Mouse (Mus musculus) olfactory bulb, adult 2 months (tissue): ENCODE measurements at regions not wholly inside any gene's neighbourhood (a gene's known extent, or its start where the extent isn't known, plus 50 kb on each side); places are given as distances from the start of the nearest gene placed in this dataset.

Experiments
- H3K27ac ChIP-seq: fragments of 200-500 bp; 2 replicates; pipeline ENCODE4 v1.5.1; 2012; ENCODE audit warnings: low read depth, low read length; ENCODE audit not compliant: insufficient read depth
- H3K4me1 ChIP-seq: fragments of 200-500 bp; 2 replicates; pipeline ENCODE4 v1.6.1; 2012; ENCODE audit warnings: low read length; ENCODE audit not compliant: control insufficient read depth, insufficient read depth
- H3K4me3 ChIP-seq: fragments of 200-500 bp; 2 replicates; pipeline ENCODE4 v1.5.1; 2012; ENCODE audit warnings: mild to moderate bottlenecking, low read depth, low read length, moderate library complexity; ENCODE audit not compliant: insufficient read depth
- CTCF ChIP-seq: fragments of 200-500 bp; IDR thresholded peaks from 2 replicates; pipeline ENCODE4 v1.5.1; 2012; ENCODE audit warnings: low read depth, mild to moderate bottlenecking, low read length, moderate library complexity; ENCODE audit not compliant: insufficient read depth
- POLR2A ChIP-seq: fragments of 200-500 bp; IDR thresholded peaks from 2 replicates; pipeline ENCODE4 v1.6.1; 2012; ENCODE audit warnings: mild to moderate bottlenecking, low read depth, low read length, moderate library complexity; ENCODE audit not compliant: insufficient read depth
- WGBS: fragments of 180-500 bp; shearing (Covaris S2); methylation state at CpG from one replicate; pipeline ENCODE4 v1.1.7; 2018; 5-methylcytosine and 5-hydroxymethylcytosine counted together

- no peak overlapping the region for H3K4me3 ChIP-seq
- WGBS: 93% methylated on average over 3 of the region's 3 CpGs
- H3K27ac ChIP-seq: no peak overlapping the region
- H3K4me1 ChIP-seq: no peaks in the 10 kb centered on the region
- TF ChIP-seq POLR2A (no peak), CTCF (no peak)
Measured at GRCm38 (mm10) chr12:54447354-54447753, 209.0 kb downstream of the Sptssa start.

- 96% methylated on average over 7 of the region's 7 CpGs for WGBS
- TF ChIP-seq CTCF: no peak
- Histone ChIP-seq H3K4me1 (0 out of 2 replicates have a peak, but pooled peaks cover 2% of the 10 kb centered on the region), H3K4me3 (no peak overlapping the region), H3K27ac (no peak overlapping the region)
Measured at GRCm38 (mm10) chr12:54446356-54446755, 210.0 kb downstream of the Sptssa start.

DNA sequence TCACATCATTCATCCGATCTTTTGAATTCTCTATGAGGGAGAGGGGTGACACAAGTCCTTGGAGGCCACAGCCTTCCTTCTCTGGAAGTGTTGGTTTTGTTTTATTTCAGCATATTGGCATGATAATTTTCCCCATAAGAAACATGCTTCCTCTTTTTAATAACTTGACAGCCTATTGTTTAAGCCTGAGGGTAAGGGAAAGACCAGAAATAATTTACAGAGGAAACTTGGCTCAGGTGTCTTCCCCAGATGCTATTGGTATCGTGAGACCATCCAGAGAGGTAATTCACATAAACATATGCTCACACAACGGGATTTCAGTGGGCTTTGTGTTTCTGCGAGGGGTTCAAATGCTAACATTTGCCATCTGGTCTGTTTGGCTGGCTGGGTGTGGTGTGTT is 212.0 kb downstream of the Sptssa start:
- TF ChIP-seq POLR2A (no peak), CTCF (no peak)
- WGBS: 81% methylated on average over 4 of the region's 4 CpGs
- H3K4me3 ChIP-seq: no peak overlapping the region
- H3K27ac ChIP-seq: no peak overlapping the region
- H3K4me1 ChIP-seq: 0 out of 2 replicates have a peak, but pooled peaks cover 2% of the 10 kb centered on the region

DNA sequence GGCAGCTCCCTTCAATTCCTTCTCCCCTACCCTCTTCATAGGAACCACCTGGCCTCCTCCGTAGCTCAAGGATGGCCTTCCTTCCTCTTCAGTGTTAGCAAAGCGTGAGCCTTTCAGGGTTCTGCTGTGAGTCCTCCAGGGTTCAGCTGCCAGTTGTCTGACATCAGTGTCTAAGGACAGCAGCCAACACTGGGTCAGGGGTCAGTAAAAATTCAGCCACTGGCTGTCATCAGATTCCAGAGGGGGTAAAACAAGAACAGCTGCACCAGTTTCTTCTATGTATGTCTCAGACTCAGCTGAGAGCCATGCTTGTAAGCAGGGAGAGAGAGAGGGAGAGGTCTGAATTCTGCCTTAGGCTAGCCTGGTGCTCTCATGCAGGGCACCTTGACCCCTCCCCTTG is 213.1 kb downstream of the Sptssa start:
- H3K4me3 ChIP-seq: no peak overlapping the region
- H3K4me1 ChIP-seq: 0 out of 2 replicates have a peak, but pooled peaks cover 2% of the 10 kb centered on the region
- 93% methylated on average over 2 of the region's 2 CpGs for WGBS
- TF ChIP-seq POLR2A (no peak), CTCF (no peak)
- H3K27ac ChIP-seq: no peak overlapping the region

DNA sequence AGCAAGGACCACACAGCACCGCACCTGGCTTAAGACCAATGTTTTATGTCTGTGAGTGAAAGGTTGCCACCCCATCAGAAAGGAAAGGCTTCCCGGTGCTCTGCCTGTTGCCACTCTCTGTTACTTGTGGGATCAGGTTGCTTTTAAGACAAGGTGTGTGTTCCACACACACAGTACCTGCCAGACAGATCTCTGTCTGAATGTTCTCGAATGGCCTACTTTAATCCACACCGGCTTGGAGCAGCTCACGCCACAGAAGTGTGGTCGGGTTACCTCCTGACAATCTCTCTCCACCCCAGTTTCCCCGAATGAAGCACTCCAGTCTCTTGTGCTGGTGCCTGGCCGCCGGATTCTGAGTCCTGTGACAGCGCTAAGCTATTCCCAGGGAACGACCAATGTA is 214.0 kb downstream of the Sptssa start:
- no peak for TF ChIP-seq POLR2A
- TF ChIP-seq CTCF: no peak
- Histone ChIP-seq H3K27ac (no peak overlapping the region), H3K4me1 (0 out of 2 replicates have a peak, but pooled peaks cover 2% of the 10 kb centered on the region), H3K4me3 (no peak overlapping the region)
- 70% methylated on average over 11 of the region's 11 CpGs for WGBS

GRCm38 (mm10) chr12:54440851-54441593 is 215.4 kb downstream of the Sptssa start:
- 41% methylated on average over 6 of the region's 6 CpGs for WGBS
- H3K27ac ChIP-seq: no peak overlapping the region
- H3K4me1 ChIP-seq: 0 out of 2 replicates have a peak, but pooled peaks cover 2% of the 10 kb centered on the region
- TF ChIP-seq CTCF (no peak), POLR2A (no peak)
- no peak overlapping the region for H3K4me3 ChIP-seq

GRCm38 (mm10) chr12:54438793-54439192 is 217.6 kb downstream of the Sptssa start:
- TF ChIP-seq CTCF (no peak), POLR2A (no peak)
- no peak overlapping the region for H3K27ac ChIP-seq
- 0 out of 2 replicates have a peak, but pooled peaks cover 2% of the 10 kb centered on the region for H3K4me1 ChIP-seq
- no peak overlapping the region for H3K4me3 ChIP-seq
- WGBS: 53% methylated on average over 4 of the region's 4 CpGs

DNA sequence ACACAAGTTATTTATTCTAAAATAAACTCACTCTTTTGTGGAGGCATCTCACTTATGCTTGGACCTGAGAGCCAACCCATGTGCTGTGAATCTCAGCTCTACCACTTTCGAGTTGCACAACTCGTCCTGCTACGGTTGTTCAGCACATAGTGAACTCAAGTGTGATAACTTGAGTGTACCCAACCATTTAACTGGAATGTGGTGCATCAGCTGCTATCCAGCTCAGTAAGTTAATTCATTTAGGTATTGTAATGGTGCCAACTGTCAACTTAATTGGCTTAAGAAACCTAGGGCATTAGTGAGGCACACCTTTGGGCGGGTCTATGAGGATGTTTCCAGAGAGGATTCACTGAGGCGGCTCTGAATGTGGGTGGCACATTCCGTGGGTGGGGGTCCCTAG is 221.6 kb upstream of the Egln3 start:
- WGBS: 89% methylated on average over 6 of the region's 6 CpGs
- Histone ChIP-seq H3K27ac (no peak overlapping the region), H3K4me3 (no peak overlapping the region), H3K4me1 (no peaks in the 10 kb centered on the region)
- TF ChIP-seq CTCF (no peak), POLR2A (no peak)

GRCm38 (mm10) chr12:54414829-54415228 is 211.2 kb upstream of the Egln3 start:
- no peak for TF ChIP-seq POLR2A
- Histone ChIP-seq H3K4me1 (no peaks in the 10 kb centered on the region), H3K4me3 (no peak overlapping the region), H3K27ac (no peak overlapping the region)
- WGBS: 77% methylated on average over 1 of the region's 1 CpGs
